Mouse (Mus musculus) left cerebral cortex, adult 11 months (tissue): Measurements from ENCODE around the gene AI597479.

ENCODE experiments used
- DNase-seq: peaks from one replicate; pipeline ENCODE4 v3.0.0; 2022; ENCODE audit warnings: low spot score

AI597479 gene

DNA sequence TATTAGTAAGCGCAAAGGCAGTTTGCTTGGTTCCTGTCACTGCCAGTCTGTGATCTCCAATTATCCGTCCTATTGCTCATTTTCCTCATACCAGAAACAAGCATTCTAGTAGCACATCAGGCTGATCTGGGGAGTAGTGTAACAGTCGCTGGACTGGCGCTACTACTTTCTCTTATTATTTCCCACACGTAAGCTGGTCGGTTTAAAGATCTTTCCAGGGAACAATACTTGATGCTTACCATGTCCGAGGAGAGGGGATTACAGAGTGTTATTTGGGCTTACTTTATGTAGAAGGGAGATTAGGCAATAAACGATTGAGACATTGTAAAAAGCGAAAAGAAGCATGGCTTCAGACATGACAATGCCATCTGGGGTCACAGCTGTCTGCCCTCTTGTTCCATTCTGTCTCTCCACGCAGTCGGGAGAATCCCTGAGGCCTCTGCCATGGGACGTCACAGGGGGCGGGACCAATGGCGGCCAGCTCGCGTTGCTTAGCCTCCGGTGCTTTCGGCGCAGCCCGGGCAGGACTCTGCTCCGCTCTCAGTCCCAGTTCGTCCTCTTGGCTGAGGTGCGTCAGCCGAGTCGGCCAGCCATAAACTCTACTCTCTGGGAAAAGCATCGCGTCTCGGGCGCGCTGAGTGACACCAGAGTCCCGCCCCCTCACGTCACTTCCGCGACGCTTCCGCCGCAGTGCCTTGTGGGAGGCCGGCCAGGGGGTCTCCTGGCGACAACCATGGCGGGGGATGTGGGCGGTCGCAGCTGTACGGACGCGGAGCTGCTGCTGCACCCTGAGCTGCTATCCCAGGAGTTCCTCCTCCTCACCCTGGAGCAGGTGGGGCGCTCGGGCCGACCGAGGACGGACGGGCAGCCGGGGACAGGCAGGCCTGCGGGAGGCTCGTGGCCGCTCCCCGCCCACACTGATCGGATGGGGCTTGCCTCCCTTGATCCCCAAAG, at the start of gene AI597479, which contains the start of gene Tgfbrap1:
TSS of gene AI597479 (plus strand) at position 680 of the 954 bp plus-strand sequence.
TSS of gene Tgfbrap1 (minus strand) at position 607 of the 954 bp plus-strand sequence.
- peak; percentile 90 for DNase-seq

DNA sequence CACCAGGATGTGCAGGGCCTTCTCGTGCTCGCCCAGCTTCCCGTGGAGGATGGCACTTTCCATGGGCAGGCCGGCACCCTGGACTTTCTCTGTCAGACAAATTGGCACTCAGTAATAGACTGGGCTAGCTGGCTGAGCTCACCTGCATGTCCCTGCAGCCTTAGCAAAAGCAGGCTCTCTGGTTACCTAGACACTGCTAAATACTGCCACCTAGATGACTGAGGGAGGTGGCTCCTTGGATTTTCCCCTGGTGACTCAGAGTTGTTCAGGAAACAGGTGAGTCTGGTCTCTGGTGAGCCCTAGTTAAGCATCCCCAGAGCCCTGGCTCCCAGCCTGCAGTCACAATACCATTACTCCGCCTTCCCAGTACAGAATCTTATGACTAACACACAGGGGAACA, 46.6 kb upstream of the AI597479 start:
- no peak for DNase-seq

DNA sequence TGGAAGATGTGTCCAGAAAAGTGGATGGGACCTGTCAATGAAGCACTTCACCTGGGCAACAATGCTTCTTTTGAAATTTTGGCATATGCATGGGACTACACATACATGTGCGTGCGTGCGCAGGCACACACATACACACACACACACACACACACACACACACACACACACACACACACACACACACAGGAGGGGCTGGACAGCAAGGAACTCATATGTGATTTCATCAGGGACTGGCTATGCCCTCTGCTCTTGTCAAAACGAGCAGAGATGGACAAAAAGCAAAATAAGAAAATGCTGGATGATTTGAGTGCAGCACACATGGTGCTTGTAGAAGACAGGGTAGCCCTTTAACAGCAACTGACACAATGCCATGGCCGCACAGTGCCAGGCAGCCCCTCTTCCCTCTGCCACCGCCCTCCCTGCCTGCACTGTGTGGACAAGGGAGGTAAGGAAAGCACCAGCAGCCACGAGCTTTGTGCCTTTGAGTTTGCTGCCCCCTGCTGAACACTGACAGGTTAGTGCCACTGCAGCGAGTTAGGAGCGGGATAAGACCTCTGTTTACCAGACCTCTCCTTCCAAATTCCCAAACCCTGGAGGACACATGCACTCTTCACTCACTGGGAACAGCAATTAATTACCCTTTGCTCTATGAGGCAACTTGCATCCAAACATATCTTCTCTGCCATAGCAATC, 32.7 kb upstream of the AI597479 start:
- peak; percentile 46 for DNase-seq

DNA sequence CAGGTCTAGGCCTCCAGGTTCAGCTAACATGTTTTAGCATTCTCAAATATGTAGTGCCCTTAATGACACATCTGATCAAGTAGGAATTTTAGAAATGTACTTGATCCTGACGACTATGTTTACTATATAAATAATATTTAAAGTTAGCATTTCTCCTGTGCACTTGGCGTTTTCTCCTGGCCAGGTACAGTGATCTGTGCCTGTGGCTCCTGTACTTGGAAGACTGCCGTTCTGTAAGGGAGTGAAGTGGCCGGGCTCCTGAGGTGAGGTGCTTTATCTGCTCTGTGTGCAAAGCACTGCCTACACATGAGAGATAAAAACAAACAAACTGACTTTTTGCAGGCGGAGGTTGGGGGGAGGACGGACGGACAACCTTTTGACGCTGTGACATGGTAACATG, 31.9 kb upstream of the AI597479 start:
- no peak for DNase-seq

DNA sequence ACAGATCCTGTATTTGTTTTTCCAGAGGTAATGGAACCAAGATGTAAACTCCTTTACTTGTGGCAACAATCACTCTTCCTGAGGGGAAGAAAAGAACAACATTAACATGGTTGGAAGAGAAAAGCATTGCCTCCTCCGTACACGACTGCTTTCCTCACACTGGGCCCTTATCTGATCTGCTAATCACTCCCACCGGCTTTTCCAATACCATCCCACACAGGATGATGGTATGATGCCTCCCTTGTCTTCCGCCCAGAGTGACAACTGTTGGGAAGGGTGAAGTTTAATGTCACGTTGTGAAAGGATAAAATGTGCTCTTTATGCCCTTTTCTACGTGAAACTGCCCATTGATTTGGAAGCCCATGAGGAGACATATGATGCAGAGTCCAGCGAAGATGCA, 31.0 kb upstream of the AI597479 start:
- DNase-seq, result no peak

DNA sequence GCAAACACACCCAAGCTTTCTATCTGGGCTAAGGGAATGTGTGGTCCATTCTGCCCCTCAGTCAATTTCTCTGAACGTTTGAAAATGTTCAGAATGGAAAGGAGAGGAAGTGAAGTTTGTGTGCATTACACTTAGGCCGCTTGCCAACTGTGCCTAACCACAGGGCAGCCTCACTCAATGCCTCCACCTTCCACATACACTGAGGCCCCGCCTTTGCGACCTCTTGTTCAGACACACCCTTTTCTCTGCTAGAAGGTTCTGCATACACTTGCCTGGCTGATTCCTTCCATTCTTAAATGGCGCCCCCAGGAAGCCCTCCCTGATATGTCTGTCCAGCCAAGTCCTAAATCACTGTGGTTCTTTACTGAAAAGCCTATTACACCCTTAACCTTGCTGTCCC, 27.8 kb upstream of the AI597479 start:
- no peak for DNase-seq

DNA sequence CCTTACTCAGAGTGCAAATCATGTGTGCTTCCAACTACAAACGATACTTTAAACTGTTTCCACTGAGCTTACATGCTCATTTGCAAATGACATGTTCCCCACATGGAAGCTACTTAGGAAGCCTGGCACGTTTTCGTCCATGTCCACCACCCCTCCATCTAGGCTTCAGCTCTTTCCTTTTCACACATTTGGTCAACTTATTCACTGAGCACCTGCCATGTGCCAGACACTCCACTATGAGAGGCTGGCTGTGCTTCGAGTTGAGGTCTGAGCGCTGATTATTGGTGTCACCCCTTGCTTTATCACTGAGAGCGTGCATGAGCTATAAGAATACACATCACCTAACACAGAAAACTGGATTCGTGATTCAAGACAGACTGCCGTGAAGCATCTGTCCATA, 26.5 kb upstream of the AI597479 start:
- DNase-seq, result no peak

DNA sequence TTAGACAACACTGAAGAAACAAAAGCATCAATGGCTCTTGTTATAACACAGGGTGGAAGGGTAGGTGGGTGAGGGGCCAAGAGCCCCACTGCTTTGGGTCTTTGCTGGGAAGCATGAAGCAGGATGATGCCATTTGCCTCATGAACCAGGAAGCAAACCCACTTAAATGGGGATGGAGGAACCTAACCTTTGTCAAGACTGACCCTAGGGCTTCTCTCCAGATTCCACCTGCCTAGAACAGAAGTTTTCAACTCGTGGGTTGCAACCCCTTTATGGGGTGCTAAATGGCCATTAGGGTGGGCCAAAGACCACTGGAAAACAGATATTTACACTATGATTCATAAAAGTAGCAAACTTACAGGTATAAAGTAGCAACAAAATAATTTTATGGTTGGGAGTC, 25.9 kb upstream of the AI597479 start:
- no peak for DNase-seq

DNA sequence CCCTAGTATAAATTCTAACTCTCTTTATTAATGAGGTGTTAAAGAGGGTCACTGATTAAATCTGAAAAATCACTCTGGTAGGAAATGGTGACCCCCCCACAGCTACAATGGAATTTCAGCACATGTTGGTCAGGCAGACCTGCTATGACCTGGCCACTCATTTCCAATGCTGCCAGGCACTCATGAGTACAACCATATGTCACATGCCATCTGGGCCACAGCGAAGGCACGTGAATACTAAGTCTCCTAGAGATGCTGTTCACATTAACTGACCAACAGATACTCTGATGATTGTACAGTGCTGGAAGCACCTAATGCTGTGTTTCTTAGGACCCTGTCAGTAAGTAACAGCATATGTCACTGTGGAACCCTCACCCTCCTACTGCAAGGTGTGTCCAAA, 23.7 kb upstream of the AI597479 start:
- DNase-seq, result no peak

DNA sequence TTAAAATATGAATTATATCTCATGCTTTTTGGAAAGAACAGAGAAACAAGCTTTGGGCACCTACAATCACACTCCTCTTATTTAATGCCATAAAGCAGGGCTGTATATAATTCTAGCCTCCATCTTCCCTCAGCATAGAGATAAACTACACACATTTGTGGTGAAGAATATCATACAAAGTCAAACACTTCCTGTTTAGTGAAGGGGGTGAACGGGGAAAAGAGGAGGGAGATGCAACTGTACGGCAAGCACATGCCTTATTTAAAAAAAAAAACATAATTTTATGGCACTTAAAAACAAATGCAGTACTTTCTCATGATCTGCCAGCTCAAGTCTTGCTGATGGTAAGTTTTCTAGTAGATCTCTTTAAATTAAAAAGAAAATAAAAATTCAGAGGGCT, 20.4 kb upstream of the AI597479 start:
- DNase-seq, result no peak

DNA sequence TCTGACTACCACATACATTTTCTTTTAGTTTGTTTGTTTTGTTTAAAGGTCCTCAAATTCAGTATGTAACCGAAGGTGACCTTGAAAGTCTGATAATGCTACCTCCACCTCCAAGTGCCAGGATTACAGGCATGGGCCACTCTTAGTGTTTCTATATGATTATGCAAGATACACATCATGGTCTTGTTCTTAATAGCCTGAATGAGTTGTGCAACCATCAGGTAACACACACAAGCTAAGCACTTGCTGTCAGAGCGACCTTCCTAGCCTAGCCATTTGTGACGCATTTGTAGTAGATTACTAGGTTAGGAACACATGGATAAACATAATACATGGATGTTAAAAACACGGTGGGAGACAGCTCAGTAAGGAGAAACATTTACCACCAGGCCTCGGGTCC, 15.6 kb upstream of the AI597479 start:
- DNase-seq, result no peak

DNA sequence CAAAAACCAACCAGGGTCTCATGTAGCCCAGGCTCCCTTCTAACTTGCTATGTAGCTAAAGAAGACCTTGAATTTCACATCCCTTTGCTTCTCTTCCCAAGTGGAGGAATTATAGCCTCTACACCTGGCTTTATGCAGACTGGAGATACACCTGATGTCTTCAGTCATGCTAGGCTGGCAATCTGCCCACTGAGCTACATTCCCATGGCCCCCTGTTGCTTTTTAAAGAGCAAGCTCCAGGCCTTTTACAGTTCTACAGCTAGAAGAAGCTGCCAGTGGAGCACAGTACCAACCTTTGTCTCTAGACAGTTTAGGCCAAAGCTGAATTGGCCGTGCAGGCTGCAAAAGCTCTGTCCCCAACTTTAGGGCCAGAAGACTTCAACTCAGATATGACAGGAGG, 8.1 kb upstream of the AI597479 start:
- DNase-seq, result no peak

DNA sequence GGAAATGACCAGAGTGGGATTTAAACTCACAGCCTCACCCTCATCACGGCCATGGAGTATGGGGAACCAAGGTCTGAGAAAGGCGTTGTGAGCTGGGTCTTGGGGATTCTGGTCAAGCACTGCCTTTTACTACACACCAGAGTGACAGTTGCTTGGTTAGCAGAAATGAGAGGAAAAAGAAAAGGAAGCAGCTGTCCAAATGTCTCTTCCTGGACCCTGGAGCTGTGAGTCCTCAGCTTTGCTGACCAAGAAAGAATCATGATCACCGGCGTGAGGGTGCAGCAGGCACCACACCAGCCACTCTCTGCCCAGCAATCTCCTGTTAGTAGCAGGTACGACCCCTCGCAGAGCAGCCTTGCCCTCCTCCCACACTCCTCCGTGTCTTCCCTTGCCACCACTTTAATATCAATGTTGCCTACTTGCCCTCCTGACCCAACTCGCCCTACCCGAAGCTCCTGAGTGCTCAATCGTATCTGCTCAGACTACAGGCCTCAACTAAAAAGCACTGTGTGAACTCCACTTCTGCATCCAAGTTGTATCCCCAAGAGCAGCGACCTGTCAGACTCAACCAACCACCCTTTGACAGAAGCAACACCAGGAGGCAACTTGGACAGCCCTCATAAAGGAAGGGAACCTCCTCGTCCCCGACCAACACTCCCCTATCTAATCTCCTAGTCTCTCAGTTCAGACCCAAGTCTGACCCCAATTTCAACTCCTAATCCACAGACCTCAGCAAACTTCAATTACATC, 7.0 kb upstream of the AI597479 start:
- no peak for DNase-seq

DNA sequence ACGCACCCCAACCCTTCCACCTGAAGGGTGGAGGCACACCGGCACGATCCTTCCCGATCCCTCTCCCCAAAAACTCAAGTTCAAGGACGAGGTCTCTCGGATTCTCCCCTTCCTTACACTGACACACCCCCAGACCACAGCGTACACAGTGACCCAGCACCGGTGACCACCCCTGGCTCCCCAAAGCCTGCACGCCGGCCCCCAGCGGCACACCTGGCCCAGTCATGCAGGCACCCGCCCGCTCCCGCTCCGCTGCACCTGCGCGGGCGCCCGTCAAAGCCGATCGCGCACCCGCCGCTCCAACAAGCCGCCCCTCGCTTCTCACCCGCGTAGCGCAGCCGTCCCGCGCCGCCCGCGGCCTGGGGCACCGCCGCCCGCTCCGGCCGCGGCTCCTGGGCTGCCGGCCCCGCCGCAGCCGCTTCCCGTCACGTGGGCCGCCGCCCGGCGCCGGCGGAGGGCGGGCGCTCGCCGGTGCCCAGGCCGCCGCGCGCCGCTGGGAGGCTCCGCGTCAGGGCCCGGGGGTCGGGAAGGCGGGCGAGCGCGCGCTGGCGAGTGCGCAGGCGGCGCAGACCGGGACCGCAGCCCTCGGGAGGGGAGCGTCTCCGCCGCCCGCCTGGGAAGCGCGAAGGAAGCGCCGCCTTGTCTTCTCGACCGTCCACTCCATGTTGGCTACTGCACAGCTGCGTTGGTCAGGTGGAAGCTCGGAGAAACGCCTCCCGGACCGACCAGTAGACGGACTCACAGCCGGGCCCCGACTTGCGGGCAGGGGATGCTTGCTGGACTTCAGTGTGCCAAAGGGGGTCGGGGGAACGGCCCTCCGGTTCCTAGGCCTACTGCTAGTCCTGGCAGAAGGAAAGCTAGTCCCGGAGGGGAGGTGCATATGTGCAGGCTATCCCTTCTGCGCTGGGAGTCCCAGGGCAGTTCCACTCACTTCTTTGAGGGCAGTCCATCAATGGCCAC, 6.2 kb upstream of the AI597479 start:
- DNase-seq, result peak; percentile 33

DNA sequence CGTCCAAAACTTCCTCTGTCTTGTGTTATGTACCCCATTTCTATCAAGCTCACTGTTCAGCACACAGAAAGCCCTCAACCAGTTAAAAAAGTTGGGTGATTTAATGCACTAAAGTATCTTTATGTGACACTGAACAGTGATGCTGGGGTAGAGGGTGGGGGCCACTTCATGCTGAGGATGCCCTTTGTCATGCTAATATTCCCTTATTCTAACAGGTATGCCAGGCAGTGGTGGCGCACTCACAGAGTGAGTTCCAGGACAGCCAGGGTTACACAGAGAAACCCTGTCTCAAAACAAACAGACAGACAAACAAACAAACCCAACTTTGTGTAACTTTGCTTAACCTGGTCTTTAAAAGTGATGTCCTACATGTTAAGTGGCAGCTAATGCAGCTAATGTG, 4.3 kb upstream of the AI597479 start:
- DNase-seq, result no peak

DNA sequence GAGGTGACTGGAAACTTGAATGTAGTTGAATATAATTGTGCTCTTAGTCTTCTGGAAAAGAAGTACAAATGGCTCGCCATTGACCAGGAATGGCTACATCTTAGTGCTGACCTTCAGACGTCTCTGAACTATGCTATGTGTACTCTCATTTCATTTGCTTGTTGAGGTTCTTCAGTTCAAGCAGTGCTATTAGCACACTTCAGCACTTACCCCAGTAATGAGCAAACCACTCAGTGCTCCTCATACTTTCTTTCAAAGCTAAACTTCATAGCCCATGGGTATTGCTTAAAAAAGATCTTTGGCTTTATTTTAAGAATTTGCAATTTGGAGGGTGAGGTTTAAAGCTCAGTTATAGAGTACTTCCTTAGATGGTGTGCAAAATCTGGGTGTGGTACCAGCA, 10.2 kb downstream of the AI597479 start:
- DNase-seq, result no peak

DNA sequence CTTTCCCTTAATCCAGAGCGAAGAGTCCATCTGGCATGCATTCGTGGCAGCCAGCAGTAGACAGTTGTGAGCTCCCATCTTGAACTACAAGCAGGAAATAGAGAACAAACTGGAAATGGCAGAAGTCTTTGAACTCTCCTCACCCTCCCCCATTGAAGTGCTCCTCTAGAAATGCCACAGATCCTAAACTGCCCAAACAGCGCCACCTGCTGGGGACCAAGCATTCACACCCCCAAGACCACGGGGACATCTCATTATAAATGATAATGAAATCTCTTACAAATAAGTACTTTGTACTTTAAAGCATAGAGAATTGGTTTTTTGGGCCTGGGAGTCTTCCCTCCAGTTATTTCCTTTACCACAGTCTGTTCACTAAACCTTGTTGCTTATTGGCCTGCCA, 12.0 kb downstream of the AI597479 start:
- DNase-seq, result no peak

DNA sequence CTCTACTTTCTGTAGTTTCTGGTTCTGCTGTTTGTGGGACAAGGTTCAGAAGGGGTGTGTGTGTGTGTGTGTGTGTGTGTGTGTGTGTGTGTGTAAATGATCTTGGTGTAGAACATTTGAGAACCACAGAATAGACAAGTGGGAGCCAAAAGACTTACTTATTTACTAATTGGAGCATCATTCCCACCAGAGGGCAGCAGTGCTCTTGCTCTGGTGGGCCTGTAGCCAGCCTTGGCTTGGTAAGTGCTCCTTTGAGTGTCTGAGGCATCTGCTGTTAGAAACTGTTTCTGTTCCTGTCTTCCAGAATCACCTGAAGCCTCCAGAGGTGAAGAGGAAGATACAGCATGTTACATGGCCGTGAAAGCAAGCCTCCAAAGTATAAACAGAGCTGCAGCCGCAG, 14.4 kb downstream of the AI597479 start:
- DNase-seq, result peak; percentile 63

DNA sequence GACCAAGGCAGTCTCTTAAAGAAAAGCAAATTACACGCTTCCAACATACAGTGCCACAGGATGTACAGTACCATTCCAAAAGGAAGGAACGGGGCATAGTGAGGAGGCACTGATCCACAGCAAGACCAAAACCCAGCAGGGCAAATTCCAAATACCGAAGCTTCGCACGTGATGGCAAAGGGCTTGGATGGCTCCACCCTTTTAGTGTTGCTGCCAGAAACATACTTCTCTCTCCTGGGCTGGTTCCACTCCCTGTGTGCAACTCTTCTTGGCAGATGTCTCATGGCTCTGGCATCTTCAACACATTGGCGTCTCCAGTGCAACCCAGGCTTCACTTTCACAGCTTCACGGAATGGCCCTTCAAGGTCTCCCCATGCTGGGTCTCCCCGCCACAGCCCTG, 18.9 kb downstream of the AI597479 start:
- no peak for DNase-seq

DNA sequence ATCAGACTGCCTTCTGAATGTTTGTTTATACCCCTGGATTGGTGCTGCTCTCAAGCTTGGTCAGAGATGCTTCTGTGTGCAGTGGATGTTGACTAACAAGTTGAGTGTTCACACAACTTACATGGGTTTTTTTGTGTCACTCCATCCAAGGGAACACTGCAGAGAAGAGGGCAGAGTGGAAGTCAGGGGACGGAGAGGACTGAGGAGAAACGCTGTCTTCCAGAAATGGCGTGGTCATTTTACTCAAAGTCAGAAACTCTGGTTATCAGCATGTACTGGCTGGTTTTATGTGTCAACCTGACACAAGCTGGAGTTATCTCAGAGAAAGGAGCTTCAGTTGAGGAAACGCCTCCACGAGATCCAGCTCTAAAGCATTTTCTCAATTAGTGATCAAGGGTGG, 22.4 kb downstream of the AI597479 start:
- no peak for DNase-seq

DNA sequence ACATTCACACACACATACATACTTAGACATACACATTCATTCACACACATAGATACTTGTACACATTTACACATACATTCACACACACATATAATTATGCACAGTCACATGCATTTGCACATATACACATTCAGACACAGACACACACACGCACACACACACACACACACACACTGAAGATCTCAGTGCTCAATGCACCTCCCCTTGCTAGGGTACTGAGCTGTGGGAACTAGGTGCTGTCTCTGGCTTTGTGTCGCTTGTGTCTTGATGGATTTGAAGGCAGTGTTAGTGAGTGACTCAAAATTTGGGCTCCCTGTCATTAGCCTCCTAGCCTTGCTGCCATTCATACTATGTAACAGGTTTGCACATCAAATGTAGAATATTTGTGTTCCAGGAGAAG, 24.1 kb downstream of the AI597479 start:
- no peak for DNase-seq
